Mouse (Mus musculus) MN1 (cell line): ENCODE measurements around the gene Agap1.

Experiments
- DNase-seq: peaks from one replicate; pipeline ENCODE4 v3.0.0-alpha.2; 2016; ENCODE audit warnings: low spot score

Gene Agap1

GRCm38 (mm10) chr1:89544094-89544493 lies 89.5 kb downstream of the Agap1 start:
- no peak for DNase-seq

- DNase-seq: no peak
These were observed 90.5 kb downstream of the Agap1 start for GRCm38 (mm10) chr1:89545099-89545498.

- DNase-seq: no peak
These were observed 93.2 kb downstream of the Agap1 start for GRCm38 (mm10) chr1:89547525-89548504.

GRCm38 (mm10) chr1:89550061-89550869 lies 95.7 kb downstream of the Agap1 start:
- DNase-seq: no peak

GRCm38 (mm10) chr1:89552470-89552869 lies 97.9 kb downstream of the Agap1 start:
- DNase-seq: no peak

- no peak for DNase-seq
These were observed 99.2 kb downstream of the Agap1 start for GRCm38 (mm10) chr1:89553791-89554190.

GRCm38 (mm10) chr1:89554969-89555856 lies 100.6 kb downstream of the Agap1 start:
- DNase-seq: peak; percentile 46

- no peak for DNase-seq
These were observed 101.4 kb downstream of the Agap1 start for GRCm38 (mm10) chr1:89556006-89556405.

GRCm38 (mm10) chr1:89557401-89557800 lies 102.8 kb downstream of the Agap1 start:
- no peak for DNase-seq

GRCm38 (mm10) chr1:89558080-89558479 lies 103.5 kb downstream of the Agap1 start:
- no peak for DNase-seq

- no peak for DNase-seq
These were observed 108.8 kb downstream of the Agap1 start for GRCm38 (mm10) chr1:89563399-89563798.

GRCm38 (mm10) chr1:89566578-89567488 lies 112.2 kb downstream of the Agap1 start:
- DNase-seq: peak; percentile 83

- DNase-seq: no peak
These were observed 114.2 kb downstream of the Agap1 start for GRCm38 (mm10) chr1:89568546-89569405.

GRCm38 (mm10) chr1:89570522-89571299 lies 116.1 kb downstream of the Agap1 start:
- no peak for DNase-seq

- DNase-seq: no peak
These were observed 118.9 kb downstream of the Agap1 start for GRCm38 (mm10) chr1:89573486-89573885.

GRCm38 (mm10) chr1:89574941-89575890 lies 120.6 kb downstream of the Agap1 start:
- no peak for DNase-seq

- DNase-seq: no peak
These were observed 121.7 kb downstream of the Agap1 start for GRCm38 (mm10) chr1:89576174-89576890.
